Mouse (Mus musculus): Measurements from ENCODE around the gene Prpf4.

Gene Prpf4

GRCm38 (mm10) chr4:62408601-62409282, at the start of gene Prpf4, which contains the start of gene Cdc26:
TSS of gene Prpf4 (plus strand) at chr4:62408797.
TSS of gene Cdc26 (minus strand) at chr4:62408642.
- peak; percentile 99 for DNase-seq (ENCODE audit: low spot score)

- DNase-seq (ENCODE audit: low spot score): no peak
These were observed 49.3 kb upstream of the Prpf4 start for GRCm38 (mm10) chr4:62359256-62359775.

- peak; percentile 97 for DNase-seq (ENCODE audit: low spot score)
These were observed 48.4 kb upstream of the Prpf4 start, which contains the start of the genes Fkbp15 and Slc31a1 for GRCm38 (mm10) chr4:62360088-62360804. TSS of gene Fkbp15 (minus strand) at chr4:62360548. TSS of gene Slc31a1 (plus strand) at chr4:62360727.

GRCm38 (mm10) chr4:62360805-62361455, 47.7 kb upstream of the Prpf4 start:
- DNase-seq (ENCODE audit: low spot score): no peak

- no peak for DNase-seq (ENCODE audit: low spot score)
These were observed 47.0 kb upstream of the Prpf4 start for GRCm38 (mm10) chr4:62361571-62361970.

GRCm38 (mm10) chr4:62361997-62362396, 46.6 kb upstream of the Prpf4 start:
- DNase-seq (ENCODE audit: low spot score): no peak

- no peak for DNase-seq (ENCODE audit: low spot score)
These were observed 46.2 kb upstream of the Prpf4 start for GRCm38 (mm10) chr4:62362437-62362836.

- DNase-seq (ENCODE audit: low spot score): no peak
These were observed 44.3 kb upstream of the Prpf4 start for GRCm38 (mm10) chr4:62364299-62364698.

- no peak for DNase-seq (ENCODE audit: low spot score)
These were observed 42.3 kb upstream of the Prpf4 start for GRCm38 (mm10) chr4:62366291-62366690.

- no peak for DNase-seq (ENCODE audit: low spot score)
These were observed 41.0 kb upstream of the Prpf4 start for GRCm38 (mm10) chr4:62367586-62367985.

GRCm38 (mm10) chr4:62369091-62369490, 39.5 kb upstream of the Prpf4 start:
- DNase-seq (ENCODE audit: low spot score): no peak

- no peak for DNase-seq (ENCODE audit: low spot score)
These were observed 36.2 kb upstream of the Prpf4 start for GRCm38 (mm10) chr4:62372410-62372809.

GRCm38 (mm10) chr4:62372818-62373520, 35.6 kb upstream of the Prpf4 start:
- no peak for DNase-seq (ENCODE audit: low spot score)

GRCm38 (mm10) chr4:62373668-62374067, 34.9 kb upstream of the Prpf4 start:
- no peak for DNase-seq (ENCODE audit: low spot score)

- DNase-seq (ENCODE audit: low spot score): no peak
These were observed 34.3 kb upstream of the Prpf4 start for GRCm38 (mm10) chr4:62374342-62374741.

GRCm38 (mm10) chr4:62376123-62376522, 32.5 kb upstream of the Prpf4 start:
- DNase-seq (ENCODE audit: low spot score): no peak

- DNase-seq (ENCODE audit: low spot score): no peak
These were observed 28.7 kb upstream of the Prpf4 start for GRCm38 (mm10) chr4:62379724-62380381.

GRCm38 (mm10) chr4:62383207-62383606, 25.4 kb upstream of the Prpf4 start:
- DNase-seq (ENCODE audit: low spot score): no peak

GRCm38 (mm10) chr4:62383752-62384151, 24.8 kb upstream of the Prpf4 start:
- no peak for DNase-seq (ENCODE audit: low spot score)

- DNase-seq (ENCODE audit: low spot score): no peak
These were observed 24.4 kb upstream of the Prpf4 start for GRCm38 (mm10) chr4:62384159-62384558.

- no peak for DNase-seq (ENCODE audit: low spot score)
These were observed 23.2 kb upstream of the Prpf4 start for GRCm38 (mm10) chr4:62385439-62385838.
